Mouse (Mus musculus): Measurements from ENCODE around the gene Nup133.

Nup133 gene

DNA sequence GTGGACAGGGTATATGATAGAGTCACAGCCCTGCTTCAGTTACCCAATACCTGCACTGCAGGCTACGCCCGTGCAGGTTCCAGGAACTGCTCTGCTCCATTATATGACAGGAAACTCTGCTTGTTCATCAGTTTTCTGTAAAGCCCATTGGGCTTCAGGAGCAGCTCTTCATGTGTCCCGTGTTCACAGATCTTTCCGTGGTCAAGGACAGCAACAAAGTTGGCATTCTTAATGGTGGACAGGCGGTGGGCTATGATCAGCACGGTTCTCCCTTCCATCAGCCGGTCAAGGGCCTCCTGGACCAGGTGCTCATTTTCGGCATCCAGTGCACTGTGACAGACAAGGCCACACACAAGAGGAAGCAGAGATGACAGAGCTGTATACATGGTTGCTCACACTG lies 5.2 kb upstream of the Nup133 start:
- intact Hi-C loops (cut with DNase I) = no loop called here

DNA sequence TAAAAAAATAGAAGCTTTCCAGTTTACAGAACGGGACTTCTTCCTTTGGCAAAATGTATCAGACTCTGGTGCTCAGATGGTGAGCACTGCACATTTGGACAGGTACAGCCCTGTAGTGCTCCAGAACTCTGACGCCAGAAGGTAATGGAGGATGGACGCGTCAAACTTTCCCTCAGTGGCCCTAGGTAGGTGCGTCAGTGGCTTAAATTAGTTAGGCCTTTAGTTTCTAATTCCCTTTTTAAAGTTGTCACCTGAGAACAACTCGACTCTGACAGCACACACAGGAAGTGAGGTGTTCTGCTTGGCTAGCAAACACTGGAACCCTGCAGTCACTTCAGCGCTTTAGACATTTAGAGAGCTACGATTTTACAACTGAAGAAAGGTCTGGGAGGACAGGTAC lies 4.6 kb upstream of the Nup133 start:
- intact Hi-C loops (cut with DNase I) = no loop called here

DNA sequence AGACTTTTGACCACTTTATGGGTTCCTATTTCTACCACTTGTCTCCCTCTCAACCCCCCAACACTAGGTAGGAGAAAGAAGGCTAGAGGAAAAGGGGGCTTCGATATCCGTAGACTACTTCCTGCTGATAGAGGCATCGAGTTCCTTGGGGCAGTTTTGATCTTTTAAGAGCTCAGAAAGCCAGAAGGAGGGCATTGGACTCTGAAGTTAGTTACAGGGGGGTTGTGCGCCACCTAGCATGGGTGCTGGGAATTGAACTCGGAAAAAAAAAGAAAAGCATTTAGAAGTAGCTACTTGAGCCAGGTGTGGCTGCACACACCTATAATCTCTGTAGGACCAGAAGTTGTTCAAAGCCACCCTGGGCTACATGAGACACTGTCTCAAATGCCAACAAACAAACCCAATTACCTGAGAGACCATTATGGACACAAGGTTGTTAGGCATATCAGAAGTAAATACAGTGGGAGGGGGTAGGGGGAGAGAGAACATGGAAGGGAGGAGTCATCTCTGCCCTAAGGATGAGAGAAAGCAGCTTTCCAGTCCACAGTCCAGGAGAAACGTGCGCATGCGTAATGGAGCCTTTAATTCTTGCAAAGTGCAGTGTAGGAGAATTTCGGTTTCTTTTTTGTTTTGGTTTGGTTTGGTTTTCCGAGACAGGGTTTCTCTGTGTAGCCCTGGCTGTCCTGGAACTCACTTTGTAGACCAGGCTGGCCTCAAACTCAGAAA lies 1.2 kb upstream of the Nup133 start:
- intact Hi-C loops (cut with DNase I) = no loop called here

DNA sequence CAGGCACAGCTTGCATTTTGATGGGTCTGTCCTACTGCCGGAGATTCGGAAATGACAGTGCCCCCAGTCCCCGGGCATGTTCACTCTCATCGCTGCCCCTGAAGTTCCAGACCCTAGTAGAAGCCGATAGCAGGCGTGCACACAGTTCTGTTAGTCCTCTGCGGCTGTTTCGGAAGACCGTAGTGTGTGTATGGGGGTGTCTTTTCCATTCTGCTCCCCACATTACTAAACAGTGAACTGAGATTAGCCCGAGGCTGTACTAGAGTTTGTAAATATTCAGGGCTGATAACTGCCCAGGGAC lies 571 bp upstream of the Nup133 start:
- intact Hi-C loops (cut with DNase I) = no loop called here

DNA sequence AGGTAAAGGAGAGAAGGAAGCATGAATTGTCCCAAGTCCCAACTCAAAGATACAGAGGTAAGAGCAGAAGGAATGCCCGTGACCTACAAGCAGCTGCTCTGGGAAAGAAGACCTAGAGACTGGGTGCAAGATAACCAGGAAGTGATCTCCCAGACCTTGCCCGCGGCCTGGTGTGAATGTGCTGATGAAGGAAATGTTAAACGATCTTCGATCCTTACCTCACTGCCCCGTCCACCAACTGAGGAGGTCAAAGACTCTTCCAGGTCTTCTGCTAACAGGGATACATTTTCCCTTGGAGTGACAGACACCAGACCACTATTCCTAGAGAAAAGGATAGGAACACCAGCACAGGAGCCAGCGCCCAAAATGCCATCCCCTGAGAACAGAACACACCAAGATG lies 20.0 kb downstream of the Nup133 start:
- intact Hi-C loops (cut with DNase I) = loop anchor here (10.0 kb wide), 3 partner anchors 106 to 416 kb away; no protein-coding TSS in a partner anchor

DNA sequence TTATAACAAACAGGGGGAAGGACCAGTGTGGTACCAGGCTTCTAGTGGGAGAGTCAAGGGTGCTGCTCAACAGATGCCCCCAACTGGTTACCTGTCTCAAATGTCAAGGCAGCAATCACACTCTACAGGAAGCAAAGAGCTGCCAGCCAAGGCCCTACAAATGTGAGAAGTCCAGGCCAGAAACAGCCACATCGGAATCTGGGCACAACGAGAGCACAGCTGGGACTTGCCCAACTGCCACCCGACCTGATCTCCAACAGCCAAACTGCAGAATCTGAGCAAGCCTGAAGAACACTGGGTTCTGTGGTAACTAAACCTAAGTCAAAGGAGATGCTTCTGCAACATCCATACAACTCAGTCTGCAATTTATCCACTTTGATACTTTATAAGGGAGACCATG lies 23.4 kb downstream of the Nup133 start:
- intact Hi-C loops (cut with DNase I) = loop anchor here (10.0 kb wide), 3 partner anchors 109 to 419 kb away; no protein-coding TSS in a partner anchor

DNA sequence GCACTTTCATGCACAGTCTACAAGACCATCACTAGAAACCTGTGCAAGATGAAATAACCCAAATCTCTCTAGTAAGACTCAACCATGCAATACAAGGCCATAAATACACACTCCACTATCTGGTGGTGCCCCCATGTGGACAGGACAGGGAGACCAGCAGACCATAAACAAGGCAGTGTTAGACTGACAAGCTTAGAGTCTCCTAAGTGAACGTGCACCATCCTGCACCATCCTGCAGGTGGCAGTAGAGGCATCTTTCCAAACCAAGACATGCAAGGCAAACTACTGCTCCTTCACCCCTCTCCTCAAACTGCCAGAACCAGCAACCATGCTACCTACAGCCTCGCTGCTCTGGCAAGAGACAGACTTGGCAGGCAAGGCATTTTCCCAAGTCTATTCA lies 24.3 kb downstream of the Nup133 start:
- intact Hi-C loops (cut with DNase I) = loop anchor here (10.0 kb wide), 3 partner anchors 110 to 420 kb away; no protein-coding TSS in a partner anchor

DNA sequence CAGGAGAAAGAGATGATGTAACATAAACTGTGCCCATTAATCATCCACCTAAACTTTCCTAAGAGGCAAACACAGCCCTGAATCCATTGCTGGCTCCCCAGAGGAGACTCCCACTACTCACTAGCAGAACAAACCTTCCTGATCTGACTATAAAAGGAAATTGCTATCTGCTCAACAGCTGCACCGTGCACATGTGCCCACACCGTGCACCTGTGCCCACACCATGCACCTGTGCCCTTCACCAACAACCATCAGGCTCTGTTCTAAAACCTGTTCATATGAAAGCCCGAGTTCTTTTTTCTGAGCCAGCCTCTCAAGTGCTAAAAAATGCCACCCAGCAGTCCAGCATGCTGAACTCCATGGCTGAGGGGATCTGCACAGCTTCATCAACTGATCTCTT lies 34.4 kb downstream of the Nup133 start:
- intact Hi-C loops (cut with DNase I) = no loop called here

DNA sequence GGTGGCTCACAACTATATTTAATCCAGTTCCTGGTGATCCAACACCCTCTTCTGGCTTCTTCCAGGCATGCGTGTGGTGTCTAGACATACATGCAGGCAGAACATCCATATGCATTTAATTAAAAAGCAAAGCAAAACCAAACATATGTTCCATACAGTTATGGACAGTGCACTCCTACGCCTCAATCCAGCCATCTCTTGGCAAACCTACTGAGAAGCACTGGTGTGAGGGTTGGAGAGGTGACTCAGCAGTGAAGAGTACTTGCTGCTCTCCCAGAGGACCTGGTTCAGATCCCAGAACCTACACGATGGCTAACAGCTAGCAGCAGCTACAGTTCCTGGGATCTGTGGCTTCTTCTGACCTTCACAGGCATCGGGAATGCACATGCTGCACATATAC lies 36.8 kb downstream of the Nup133 start:
- intact Hi-C loops (cut with DNase I) = no loop called here

DNA sequence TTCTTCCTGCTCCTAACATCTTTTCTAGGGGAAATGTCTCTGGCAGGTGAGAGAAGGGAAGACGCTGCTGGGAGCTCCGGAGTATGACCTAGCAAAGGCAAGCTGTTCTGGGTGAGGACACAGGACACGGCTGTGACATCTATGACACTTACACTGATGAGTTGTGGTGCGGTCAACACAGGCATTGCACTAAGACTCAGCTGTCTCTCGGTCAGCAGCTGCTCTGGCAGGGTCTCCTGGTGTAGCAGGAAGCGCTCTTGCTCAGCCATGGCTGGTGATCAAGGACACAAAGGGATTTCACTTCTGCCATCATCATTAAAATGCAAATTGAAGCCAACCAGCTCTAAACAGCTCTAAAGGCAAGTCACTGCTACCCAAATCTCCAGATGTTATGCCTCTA lies 41.5 kb downstream of the Nup133 start:
- intact Hi-C loops (cut with DNase I) = no loop called here

DNA sequence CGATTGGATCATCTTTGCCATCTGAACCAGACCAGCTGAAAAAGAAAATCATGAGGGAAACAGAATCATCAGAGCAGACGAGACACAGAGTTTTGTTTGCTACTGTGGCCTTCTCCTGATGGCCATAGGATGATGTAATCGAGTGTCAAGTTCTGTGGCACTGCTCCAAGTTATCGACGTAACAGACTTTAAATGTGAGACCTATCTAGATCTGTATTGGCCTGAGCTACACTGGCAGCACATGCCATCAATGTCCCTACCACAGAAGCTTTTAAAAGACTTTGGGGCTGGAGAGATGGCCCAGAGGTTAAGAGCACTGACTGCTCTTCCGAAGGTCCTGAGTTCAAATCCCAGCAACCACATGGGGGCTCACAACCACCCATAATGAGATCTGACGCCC lies 46.4 kb downstream of the Nup133 start:
- intact Hi-C loops (cut with DNase I) = no loop called here

DNA sequence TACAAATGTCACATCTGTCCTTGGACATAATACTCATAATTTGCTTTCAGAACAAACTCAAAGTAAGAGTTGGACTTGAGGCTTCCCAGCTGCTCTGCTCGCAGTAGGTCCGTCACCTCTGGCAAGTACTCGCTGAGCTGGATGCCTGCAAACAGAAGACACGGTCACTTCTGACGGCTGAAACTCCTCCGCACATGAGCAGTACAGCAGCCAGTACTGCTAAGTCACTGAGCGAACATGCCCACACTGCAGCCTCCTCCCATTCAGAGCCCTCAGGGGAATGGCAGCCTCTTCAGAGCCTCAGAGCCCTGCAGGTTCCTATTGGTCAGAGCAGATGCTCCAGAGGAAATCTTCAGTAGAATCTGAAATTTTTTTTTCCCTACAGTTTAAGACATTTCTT lies 49.7 kb downstream of the Nup133 start:
- intact Hi-C loops (cut with DNase I) = no loop called here

DNA sequence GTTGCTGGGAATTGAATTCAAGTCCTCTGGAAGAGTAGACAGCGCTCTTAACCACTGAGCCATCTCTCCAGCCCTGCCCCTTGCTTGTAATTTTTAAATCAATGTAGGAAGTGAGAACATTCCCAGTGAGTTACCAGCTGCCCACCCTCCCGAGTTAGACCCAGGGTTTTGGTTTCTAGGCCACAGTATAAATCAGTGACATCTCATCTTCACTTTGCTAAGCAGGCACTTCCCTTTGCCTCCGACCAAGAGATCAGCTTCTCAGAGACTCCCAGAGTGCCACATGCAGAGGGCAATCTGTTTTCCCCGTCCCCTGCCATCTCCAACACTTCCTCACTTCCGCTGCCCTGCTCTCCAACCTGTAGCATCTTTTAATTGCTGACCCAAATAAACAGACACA lies 50.5 kb downstream of the Nup133 start:
- intact Hi-C loops (cut with DNase I) = no loop called here

DNA sequence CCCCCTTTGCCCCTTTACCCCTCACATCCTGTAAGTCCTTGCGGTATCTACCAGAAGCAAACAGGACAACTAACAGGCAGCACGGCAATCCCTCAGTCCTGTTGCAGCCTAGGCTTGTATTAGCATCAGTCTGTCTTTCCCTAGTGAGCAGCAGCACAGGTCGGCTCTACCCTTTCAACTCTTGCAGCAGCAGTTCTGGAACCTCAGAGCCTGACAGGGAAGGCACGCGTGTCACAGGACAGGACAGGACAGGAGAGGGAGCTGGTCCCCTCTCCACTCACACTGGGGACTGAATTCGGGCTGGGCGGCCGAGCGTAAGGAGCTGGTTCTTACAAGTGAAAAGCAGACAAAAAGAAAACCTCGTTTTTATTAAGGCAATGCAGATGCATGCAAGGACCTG lies 52.3 kb downstream of the Nup133 start:
- intact Hi-C loops (cut with DNase I) = no loop called here

DNA sequence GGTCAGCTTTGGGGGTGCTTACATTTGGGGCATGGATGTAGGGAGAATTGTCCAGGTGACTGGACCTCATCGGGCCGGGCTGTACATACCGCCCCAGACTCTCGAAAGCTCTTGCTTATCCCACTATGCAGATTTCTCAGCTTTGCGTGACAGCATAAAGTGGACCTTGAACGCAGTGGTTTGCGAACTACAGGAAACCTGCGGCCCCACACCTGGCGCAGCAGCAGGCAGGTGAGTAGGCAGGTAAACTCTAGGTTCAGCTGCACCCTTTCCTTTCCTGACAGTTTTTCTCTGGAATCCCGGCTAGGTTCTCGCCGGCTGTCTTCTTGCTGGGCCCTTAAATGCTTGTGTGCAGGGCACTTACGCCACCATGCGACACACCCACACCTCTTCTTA lies 52.7 kb downstream of the Nup133 start:
- intact Hi-C loops (cut with DNase I) = no loop called here

DNA sequence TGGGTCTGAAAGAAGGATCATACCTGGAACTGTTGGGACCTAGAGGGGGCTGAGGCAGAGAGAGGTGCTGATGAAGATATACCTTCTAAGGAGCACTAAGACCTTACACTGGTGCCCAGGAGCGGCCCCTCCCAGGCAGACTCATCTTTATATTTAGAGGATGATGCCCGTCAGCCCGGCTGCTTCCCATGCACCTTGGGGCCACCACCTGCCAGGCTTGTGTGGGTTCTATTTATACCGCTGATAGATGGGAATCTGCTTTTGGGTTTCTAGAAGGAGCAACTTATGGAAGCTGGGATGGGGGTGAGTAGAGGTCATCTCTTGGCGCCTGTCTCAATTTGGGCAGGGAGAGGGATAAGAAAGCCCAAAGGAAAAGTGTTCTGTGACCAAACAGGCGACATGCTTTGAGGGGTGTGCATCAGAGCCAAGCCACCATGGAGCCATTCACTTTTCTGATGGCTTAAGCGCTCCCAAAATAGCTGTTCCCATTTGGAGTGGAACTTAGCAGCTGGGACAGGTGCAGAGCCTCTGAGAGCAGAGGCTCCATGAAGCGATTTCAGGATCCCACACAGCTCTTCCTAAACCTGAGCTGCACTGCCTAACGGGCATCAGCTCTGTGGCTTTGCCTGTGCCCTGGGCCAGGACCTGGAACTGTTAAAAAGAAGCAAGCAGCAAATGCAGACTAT lies 53.2 kb downstream of the Nup133 start:
- intact Hi-C loops (cut with DNase I) = no loop called here

DNA sequence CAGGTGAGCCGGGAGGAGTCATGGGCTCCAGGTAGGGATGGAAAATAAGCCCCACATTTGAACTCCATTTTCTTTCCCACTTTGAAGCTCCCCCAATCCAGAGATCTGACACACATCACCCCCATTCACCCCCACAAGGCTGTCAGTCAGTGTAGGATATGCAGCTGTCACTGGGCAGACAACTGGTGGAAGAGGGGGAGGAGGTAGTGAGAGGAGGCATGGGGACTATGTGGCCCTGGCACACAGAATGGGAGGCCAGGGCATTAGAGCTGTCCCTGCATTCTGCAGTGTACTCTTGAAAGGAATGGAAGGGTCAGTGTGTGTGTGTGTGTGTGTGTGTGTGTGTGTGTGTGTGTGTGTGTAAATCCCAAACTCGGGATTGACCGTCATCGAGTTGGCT lies 53.8 kb downstream of the Nup133 start:
- intact Hi-C loops (cut with DNase I) = no loop called here

DNA sequence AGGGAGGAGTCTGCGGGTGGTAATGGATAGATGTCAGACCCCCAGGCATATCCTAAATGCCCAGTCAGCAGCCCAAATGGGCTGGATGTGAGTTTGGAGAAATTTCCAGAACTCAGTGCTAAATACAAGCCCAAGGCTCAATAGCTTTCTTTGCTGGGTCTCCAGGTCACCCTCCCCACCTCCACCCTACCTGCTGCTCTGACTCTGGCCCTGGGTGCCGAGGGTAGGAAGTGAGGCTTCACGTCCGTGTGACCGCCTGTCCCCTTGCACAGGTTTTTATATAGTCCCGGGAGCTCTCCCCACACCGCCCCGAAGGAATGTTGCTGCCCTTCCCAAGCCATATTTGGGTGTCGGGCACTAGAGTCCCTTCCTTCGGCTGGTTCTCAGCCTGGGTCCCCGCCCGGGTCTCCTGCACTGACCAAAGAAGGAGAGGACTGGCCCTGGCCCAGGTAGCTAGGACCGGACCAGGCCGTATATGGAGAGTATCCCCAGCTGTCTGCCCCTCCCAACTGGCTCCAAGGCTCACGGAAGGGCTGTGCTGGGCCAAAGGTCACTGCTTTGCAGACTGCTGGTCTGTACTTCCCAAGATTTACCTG lies 54.5 kb downstream of the Nup133 start, which contains the start of gene Acta1:
Gene Acta1, minus strand, starts transcription at position 250 of the 596 bp plus-strand sequence.
- intact Hi-C loops (cut with DNase I) = no loop called here

DNA sequence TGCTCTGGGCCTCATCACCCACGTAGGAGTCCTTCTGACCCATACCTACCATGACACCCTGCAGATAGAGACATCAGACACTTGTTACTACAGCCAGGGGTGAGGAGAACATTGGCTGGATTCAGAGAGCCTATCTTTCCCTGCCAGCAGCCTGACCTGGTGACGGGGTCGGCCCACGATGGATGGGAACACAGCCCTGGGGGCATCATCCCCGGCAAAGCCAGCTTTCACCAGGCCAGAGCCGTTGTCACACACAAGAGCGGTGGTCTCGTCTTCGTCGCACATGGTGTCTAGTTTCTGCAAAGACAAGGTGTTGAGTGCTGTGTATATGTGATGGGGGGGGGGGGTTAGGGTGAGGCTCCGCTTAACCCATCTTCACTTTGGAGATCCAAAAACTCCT lies 55.7 kb downstream of the Nup133 start:
- intact Hi-C loops (cut with DNase I) = no loop called here

DNA sequence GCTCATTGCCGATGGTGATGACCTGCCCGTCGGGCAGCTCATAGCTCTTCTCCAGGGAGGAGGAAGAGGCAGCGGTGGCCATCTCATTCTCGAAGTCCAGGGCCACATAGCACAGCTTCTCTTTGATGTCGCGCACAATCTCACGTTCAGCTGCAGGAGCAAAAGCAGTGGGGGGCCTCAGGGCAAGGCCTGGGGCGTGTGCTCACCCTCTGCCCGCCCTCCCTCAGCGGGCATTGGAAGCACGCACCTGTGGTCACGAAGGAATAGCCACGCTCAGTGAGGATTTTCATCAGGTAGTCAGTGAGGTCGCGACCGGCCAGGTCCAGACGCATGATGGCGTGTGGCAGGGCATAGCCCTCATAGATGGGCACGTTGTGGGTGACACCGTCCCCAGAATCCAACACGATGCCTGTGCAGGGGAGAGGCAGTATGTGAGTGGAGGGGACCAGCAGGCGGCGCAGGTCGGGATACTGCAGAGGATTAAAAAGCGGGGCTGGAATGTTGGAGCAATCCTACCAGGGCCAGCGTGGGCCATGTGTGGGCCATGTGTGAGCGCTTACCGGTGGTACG lies 56.4 kb downstream of the Nup133 start:
- intact Hi-C loops (cut with DNase I) = no loop called here

DNA sequence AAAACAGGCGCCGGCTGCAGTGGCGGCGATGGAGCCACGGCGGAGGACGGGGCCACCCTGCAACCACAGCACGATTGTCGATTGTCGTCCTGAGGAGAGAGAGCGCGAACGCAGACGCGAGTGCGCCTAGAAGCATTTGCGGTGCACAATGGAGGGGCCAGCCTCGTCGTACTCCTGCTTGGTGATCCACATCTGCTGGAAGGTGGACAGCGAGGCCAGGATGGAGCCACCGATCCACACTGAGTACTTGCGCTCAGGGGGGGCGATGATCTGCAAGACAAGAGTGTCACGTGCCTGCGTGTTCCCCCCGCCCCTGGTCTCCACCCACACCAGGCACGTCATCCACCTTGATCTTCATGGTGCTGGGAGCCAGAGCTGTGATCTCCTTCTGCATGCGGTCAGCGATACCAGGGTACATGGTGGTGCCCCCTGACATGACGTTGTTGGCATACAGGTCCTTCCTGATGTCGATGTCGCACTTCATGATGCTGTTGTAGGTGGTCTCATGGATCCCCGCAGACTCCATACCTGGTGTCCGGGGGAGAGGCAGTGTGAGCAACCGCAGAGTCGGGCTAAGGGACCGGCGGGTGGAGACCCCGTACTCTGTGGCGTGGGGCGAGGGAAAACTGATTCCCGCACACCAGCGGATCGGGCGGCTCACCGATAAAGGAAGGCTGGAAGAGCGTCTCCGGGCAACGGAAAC lies 57.0 kb downstream of the Nup133 start:
- intact Hi-C loops (cut with DNase I) = no loop called here

DNA sequence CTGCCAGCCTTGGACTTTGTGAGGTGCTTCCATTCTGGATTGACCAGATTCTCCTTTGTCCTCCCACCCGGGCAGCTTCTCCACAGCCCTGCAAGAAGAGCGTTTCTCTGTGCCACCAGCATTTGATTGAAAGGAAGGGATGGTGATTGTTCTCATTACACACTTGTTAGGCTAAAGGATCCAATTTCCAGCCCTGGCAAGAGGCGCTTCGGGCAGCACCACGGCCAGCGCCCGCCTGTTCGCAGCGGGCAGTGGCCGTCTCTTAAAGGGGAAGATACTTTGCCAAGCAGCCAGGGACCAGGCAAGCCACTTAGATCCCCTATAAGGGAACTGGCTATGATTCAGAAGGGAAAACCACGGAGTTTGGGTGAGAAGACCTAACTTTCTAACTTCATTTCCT lies 57.8 kb downstream of the Nup133 start:
- intact Hi-C loops (cut with DNase I) = no loop called here
